Mouse (Mus musculus) right cerebral cortex, postnatal 14 days (tissue): ENCODE measurements around the gene Frmd4b.
"Not testable (repeated sequence)": the region's sequence is repeated elsewhere in the genome, so short reads cannot be mapped to it uniquely, and the experiment has no call there.

Experiments used
- DNase-seq: peaks from one replicate; pipeline ENCODE4 v3.0.0; 2022

Gene Frmd4b

DNA sequence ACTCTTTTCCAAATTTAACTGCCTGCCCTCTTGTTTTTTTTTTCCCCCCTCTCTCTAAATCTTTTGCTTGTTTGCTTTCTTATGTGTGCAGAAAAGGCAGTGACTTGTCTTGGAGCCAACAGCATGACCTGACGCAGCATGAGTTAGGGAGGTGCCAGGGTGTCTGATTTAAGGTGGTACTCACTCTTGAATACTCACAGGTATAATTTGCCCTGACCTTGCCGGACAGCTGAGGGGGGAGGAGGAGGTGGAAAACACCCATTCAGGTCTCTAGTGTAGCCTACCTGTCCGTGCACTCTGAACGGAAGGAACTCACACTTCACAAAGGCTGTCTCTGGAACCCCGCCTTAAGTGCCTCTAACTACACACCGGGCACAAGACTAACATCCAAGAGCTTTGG, 338.5 kb downstream of the Frmd4b start:
- no peak for DNase-seq

GRCm38 (mm10) chr6:97278014-97278787, 339.1 kb downstream of the Frmd4b start:
- peak; percentile 72 for DNase-seq

DNA sequence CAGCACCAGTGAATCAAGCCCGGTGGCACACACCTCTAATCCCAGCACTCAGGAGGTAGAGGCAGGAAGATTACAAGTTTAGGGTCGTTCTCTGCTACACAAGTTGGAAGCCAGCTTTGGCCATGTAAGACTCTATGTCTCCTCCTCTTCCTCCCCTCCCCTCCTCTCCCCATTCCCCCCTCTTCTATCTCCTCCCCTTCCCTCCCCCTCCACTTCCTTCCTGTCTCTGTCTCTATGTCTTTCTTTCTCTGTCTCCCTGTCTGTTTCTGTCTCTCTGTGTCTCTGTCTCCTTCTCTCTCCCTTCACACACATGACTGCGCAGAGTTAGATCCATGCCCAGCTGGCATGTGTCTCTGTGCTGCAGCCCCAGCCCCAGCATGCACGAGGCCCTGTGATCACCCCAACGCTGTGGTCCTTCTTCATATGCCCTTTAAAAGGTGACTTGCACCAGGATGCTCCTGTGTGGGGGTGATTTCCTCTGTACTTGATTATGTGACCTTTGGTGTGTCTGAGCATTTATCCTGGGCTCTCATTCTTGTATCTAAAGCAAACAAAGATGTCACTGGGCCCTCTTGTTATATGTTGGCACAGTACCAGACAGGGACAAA, 340.3 kb downstream of the Frmd4b start:
- no peak for DNase-seq

DNA sequence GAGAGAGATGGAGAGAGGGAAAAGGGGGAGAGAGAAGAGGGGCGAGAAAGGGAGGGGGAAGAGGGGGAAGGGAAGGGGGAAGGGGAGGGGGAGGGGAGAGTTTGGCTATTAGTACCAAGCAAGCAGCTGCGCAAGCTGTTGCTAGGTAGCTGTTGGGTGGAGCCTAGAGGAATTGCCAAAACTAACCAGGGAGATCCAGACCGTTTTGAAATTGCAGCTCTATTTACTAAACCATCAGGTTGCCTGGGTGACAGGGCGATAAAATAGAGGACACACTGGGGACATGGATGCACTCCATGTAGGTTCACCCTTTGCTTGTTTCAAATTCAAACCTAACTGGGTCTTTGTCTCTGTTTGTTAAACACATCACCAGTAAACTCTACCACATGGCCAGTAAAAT, 341.0 kb downstream of the Frmd4b start:
- no peak for DNase-seq

DNA sequence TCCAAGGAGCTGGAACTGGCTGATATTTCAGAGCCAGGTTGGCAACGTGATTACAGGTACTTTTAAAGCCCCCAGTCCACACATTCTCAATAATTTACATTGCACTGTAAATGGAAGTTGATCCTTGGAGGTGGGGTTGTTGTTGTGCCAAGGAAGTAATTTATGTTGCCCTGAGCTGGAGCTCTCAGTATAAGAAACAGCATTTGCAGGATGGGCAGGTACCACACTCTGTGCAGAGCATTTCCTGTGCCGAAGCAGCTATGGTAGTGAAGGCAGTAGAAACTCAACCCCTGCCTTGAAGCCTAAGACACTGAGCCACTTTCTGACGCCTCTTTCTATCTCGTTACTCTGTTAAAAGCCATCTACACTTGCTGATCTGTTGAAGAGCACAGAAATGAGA, 341.6 kb downstream of the Frmd4b start:
- no peak for DNase-seq

DNA sequence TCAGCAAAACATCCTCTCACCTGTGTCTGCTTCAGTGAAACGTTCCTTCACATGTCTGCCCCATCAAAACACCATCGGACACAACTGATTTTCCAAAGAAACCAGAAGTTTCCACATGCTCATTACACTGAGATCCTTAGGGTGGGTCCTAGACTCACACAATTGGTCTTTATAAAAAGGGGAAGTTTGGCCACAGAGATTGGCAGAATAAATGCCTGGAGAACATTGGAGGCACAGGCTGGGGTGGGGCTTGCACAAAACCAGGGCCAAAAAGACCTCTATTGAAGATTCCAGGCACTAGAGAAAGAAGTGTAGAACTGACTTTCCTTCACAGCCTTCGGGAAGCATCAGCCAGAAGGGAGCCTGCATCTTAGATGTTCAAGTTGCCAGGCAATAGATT, 343.6 kb downstream of the Frmd4b start:
- DNase-seq, result no peak

DNA sequence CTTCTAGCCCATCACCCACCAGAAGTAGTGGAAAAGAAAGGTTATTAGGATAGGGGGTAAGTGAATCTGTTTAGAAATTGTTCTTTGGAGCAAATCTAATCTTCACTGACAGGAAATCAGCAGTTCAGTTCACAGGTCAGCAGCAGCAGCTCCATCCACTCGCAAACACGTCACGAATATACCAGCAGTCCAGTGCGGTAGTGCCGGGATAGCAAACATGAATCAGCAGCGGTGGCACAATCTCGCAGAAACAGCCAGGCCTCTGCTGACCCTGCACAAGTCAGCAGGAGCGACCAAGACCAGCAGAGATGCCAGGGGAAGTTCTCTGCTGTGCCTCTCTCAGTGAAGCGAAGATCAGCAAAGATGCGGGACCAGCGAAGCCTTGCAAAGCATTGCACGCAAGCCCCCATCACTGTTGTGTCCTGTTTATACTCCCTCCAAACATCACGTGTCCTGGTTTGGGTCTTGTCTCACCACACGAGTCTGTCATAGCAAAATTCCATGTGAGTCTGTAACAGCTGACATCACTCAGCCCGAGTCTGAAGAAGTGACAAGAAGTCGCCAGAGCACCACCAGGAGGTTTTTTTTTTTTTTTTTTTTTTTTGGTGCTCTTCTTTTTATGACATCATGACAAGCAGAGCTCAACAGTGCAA, 344.2 kb downstream of the Frmd4b start:
- DNase-seq, result no peak

- DNase-seq, result no peak
Measured at GRCm38 (mm10) chr6:97272349-97272748, 345.0 kb downstream of the Frmd4b start.

GRCm38 (mm10) chr6:97269596-97269995, 347.7 kb downstream of the Frmd4b start:
- no peak for DNase-seq

GRCm38 (mm10) chr6:97267132-97267531, 350.2 kb downstream of the Frmd4b start:
- DNase-seq, result no peak

GRCm38 (mm10) chr6:97266661-97267060, 350.7 kb downstream of the Frmd4b start:
- DNase-seq, result no peak

DNA sequence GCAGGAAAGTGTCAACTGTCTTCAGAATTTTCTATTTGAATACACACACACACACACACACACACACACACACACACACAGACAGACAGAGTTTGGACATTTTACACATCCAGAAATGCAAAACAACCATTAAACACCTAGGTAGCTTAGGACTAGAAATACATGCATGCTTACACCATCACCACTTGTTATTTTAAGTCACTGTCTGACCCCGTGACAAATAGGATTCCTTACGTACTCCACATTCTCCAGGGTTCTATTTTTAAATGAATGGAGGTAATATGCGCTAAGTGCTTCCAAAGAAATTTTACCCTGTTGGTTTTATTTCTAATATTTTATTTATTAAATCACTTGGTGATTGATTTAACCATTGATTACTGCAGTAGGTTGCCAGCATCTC, 351.6 kb downstream of the Frmd4b start:
- no peak for DNase-seq

GRCm38 (mm10) chr6:97265240-97265639, 352.1 kb downstream of the Frmd4b start:
- DNase-seq, result no peak

- DNase-seq, result not testable (repeated sequence)
Measured at GRCm38 (mm10) chr6:97263750-97264149, 353.6 kb downstream of the Frmd4b start.

DNA sequence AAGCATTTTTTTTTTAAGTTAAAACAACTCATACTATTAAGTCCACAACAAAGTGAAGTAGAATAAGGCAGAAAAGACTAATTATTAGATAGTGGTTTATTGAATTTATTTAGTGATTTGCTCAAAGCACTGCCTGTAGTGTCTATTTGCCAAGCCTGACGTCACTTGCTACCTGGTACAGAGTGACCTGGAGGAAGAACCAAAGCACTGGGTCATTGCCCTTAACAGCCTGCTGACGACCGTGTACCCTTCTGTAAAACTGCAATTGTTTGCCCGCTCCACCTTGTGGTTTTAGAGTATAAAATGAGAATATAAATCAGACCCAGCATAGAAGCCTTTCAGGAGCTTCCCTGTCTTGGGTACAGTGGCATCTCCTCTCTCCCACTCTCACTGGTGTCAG, 355.1 kb downstream of the Frmd4b start:
- DNase-seq, result no peak

- not testable (repeated sequence) for DNase-seq
Measured at GRCm38 (mm10) chr6:97259926-97260325, 357.4 kb downstream of the Frmd4b start.

DNA sequence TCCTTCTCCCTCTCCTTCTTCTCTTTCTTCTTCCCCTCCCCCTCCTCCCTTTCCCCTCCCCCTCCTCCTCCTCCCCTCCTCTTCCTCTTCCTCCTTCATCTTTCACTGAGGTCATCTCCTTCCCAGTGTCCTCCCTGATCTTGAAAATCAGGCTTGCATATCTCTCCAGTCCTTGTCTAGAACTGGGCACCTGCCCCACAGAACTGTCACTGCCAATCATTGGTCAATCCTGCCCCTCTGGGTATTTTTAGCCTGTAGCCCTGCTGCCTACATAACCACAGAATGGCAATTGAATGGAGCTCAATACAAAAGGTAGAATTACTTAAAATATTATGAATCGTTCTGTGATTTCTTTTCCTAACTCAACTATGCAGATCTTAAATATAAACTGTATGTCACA, 358.9 kb downstream of the Frmd4b start:
- no peak for DNase-seq

GRCm38 (mm10) chr6:97252711-97253221, 364.6 kb downstream of the Frmd4b start, which contains the start of gene Lmod3:
Gene Lmod3 (minus strand): TSS chr6:97252759.
- no peak for DNase-seq

DNA sequence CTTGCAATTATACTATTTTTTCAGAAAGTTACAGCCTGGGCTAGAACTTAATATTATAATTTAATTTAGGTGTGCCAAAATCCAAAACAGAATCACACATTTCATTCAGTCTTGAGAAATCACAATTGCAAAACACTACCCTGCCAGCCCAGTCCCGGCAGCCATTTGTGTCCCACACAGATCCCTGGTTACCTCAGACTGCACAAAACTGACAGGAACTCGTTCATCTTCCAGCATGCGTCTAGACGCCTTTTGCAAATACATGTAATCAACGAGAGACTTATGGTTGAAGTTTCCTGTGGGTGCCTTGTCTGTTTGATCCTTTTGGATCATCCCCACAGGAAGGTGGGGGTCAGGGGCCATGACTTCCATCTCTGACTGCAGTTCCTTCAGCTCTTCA, 365.3 kb downstream of the Frmd4b start:
- DNase-seq, result no peak

- DNase-seq, result peak; percentile 27
Measured at GRCm38 (mm10) chr6:97250966-97251365, 366.4 kb downstream of the Frmd4b start.

- DNase-seq, result no peak
Measured at GRCm38 (mm10) chr6:97245200-97245599, 372.1 kb downstream of the Frmd4b start.

GRCm38 (mm10) chr6:97242522-97242921, 374.8 kb downstream of the Frmd4b start:
- DNase-seq, result no peak

DNA sequence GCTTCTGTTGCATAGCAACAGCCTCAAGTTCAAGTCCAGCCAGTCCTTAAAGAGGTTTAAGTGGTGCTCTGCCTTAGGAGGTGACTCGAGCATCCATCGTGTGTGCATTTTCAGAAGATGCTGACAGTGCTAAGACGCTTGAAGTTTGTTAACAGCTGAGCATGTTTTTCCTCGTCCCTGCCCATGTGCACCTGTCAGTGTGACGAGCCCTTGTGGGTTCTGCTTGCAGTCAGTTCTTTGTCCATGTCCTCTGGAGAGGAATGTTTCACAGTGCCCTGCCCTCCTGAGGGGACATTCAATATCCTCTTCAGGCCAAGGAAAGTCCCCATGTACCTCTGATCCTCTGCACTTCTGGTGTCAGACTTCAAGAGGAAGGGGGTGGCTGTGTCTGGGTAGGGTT, 377.2 kb downstream of the Frmd4b start:
- no peak for DNase-seq

- DNase-seq, result no peak
Measured at GRCm38 (mm10) chr6:97239360-97239759, 378.0 kb downstream of the Frmd4b start.
